Mouse (Mus musculus) urinary bladder, postnatal 10 days (tissue): ENCODE measurements around the gene Plekhm1.

Experiments
- DNase-seq: peaks from one replicate; pipeline ENCODE4 v3.0.0; 2022; ENCODE audit warnings: low spot score

Plekhm1 gene

GRCm38 (mm10) chr11:103361396-103362053, 51.0 kb downstream of the Plekhm1 start:
- no peak for DNase-seq

- DNase-seq: no peak
These were observed 51.8 kb downstream of the Plekhm1 start for GRCm38 (mm10) chr11:103360661-103361081.

GRCm38 (mm10) chr11:103359841-103360641, 52.4 kb downstream of the Plekhm1 start:
- no peak for DNase-seq

- no peak for DNase-seq
These were observed 53.4 kb downstream of the Plekhm1 start for GRCm38 (mm10) chr11:103359122-103359521.

GRCm38 (mm10) chr11:103358316-103358715, 54.2 kb downstream of the Plekhm1 start:
- DNase-seq: no peak

- DNase-seq: no peak
These were observed 54.8 kb downstream of the Plekhm1 start for GRCm38 (mm10) chr11:103357710-103358109.

GRCm38 (mm10) chr11:103356938-103357670, 55.4 kb downstream of the Plekhm1 start:
- DNase-seq: no peak

GRCm38 (mm10) chr11:103356032-103356571, 56.4 kb downstream of the Plekhm1 start:
- DNase-seq: no peak

GRCm38 (mm10) chr11:103355251-103355650, 57.2 kb downstream of the Plekhm1 start:
- DNase-seq: no peak

- no peak for DNase-seq
These were observed 58.5 kb downstream of the Plekhm1 start for GRCm38 (mm10) chr11:103354033-103354432.

GRCm38 (mm10) chr11:103352239-103352814, 60.2 kb downstream of the Plekhm1 start:
- no peak for DNase-seq

- no peak for DNase-seq
These were observed 61.7 kb downstream of the Plekhm1 start for GRCm38 (mm10) chr11:103350711-103351315.

- no peak for DNase-seq
These were observed 62.8 kb downstream of the Plekhm1 start for GRCm38 (mm10) chr11:103349699-103350098.

- DNase-seq: no peak
These were observed 65.8 kb downstream of the Plekhm1 start for GRCm38 (mm10) chr11:103346657-103347056.

- DNase-seq: no peak
These were observed 66.3 kb downstream of the Plekhm1 start for GRCm38 (mm10) chr11:103346236-103346635.

GRCm38 (mm10) chr11:103345408-103346091, 66.9 kb downstream of the Plekhm1 start:
- DNase-seq: no peak

- DNase-seq: no peak
These were observed 67.8 kb downstream of the Plekhm1 start for GRCm38 (mm10) chr11:103344494-103345332.

GRCm38 (mm10) chr11:103343881-103344280, 68.6 kb downstream of the Plekhm1 start:
- no peak for DNase-seq

GRCm38 (mm10) chr11:103343063-103343462, 69.4 kb downstream of the Plekhm1 start:
- no peak for DNase-seq

GRCm38 (mm10) chr11:103340677-103341076, 71.8 kb downstream of the Plekhm1 start:
- no peak for DNase-seq
